Comparison of ENCODE assay signal across 28 mouse cellular contexts in genomic region chr3:87072191-87072590, GRCm38 (mm10).
DNase-seq lines count a peak whose midpoint lies in the region; ATAC-seq and TF ChIP-seq lines count a peak whose summit lies in the region.
"Had no signal": no experiment of that assay in that cellular context is flagged by ENCODE, and none has a peak within 500 bp of the region (broad histone marks: within the 10 kb centered on the region; RNA-seq: fewer than 3 reads in every experiment).

No protein-coding gene starts in this region.

- no peaks in the 10 kb centered on the region for H3K9me3 ChIP-seq in hindbrain, postnatal 0 days (ENCODE audit: low read length)
- no peaks in the 10 kb centered on the region for H3K9me3 ChIP-seq in hindbrain, embryonic 16.5 days (ENCODE audit: control insufficient read depth, low read length)
- H3K9me3 ChIP-seq in liver, postnatal 0 days (ENCODE audit: low read length) = no peaks in the 10 kb centered on the region
- H3K9me3 ChIP-seq: liver, embryonic 12.5 days; neural tube, embryonic 13.5 days; stomach, embryonic 15.5 days had no signal

- no peak for TF ChIP-seq POLR2A in embryonic fibroblast, embryonic 13.5 days (IDR thresholded peaks at IDR 0.05; ENCODE audit: low read depth, low read length)

- 69% methylated on average over 3 of the region's 3 CpGs for WGBS in hindbrain, postnatal 0 days
- 71% methylated on average over 3 of the region's 3 CpGs for WGBS in hindbrain, embryonic 16.5 days
- 75% methylated on average over 3 of the region's 3 CpGs for WGBS in liver, postnatal 0 days (ENCODE audit: insufficient replicate concordance)

- H3K27me3 ChIP-seq in hindbrain, postnatal 0 days (ENCODE audit: insufficient read depth, low read length) = no peaks in the 10 kb centered on the region
- no peaks in the 10 kb centered on the region for H3K27me3 ChIP-seq in hindbrain, embryonic 16.5 days (replicated peaks; ENCODE audit: control insufficient read depth, insufficient read depth, low read length)
- H3K27me3 ChIP-seq in liver, postnatal 0 days (ENCODE audit: insufficient read depth, low read length) = no peaks in the 10 kb centered on the region
- H3K27me3 ChIP-seq: liver, embryonic 12.5 days; neural tube, embryonic 13.5 days; stomach, embryonic 15.5 days had no signal

- H3K36me3 ChIP-seq in hindbrain, postnatal 0 days (ENCODE audit: insufficient read depth, low read length) = no peaks in the 10 kb centered on the region
- H3K36me3 ChIP-seq in hindbrain, embryonic 16.5 days (ENCODE audit: control insufficient read depth, insufficient read depth, low read length) = no peaks in the 10 kb centered on the region
- no peaks in the 10 kb centered on the region for H3K36me3 ChIP-seq in liver, postnatal 0 days (replicated peaks; ENCODE audit: insufficient read depth, low read length)
- H3K36me3 ChIP-seq: liver, embryonic 12.5 days; neural tube, embryonic 13.5 days; stomach, embryonic 15.5 days had no signal

- no peak for TF ChIP-seq EP300 in liver, postnatal 0 days (IDR thresholded peaks at IDR 0.05; ENCODE audit: low read depth)

- H3K4me3 ChIP-seq in hindbrain, postnatal 0 days (ENCODE audit: low read length) = no peak overlapping the region
- no peak overlapping the region for H3K4me3 ChIP-seq in hindbrain, embryonic 16.5 days (ENCODE audit: low read length)
- H3K4me3 ChIP-seq in embryonic fibroblast, embryonic 13.5 days (ENCODE audit: insufficient read depth, low read length) = no peak overlapping the region
- H3K4me3 ChIP-seq in liver, postnatal 0 days (ENCODE audit: low read depth, low read length) = no peak overlapping the region
- H3K4me3 ChIP-seq: erythroblast, embryonic 14.5 days; gastrocnemius, adult 2 months; heart, adult 2 months; liver, embryonic 12.5 days; neural tube, embryonic 13.5 days; stomach, embryonic 15.5 days had no signal

- DNase-seq in heart, adult 11 months = peak; percentile 42
- DNase-seq in heart, adult 9 months (ENCODE audit: low spot score in 2 of 2) = no peak
- no peak for DNase-seq in hindbrain, postnatal 0 days (ENCODE audit: low spot score)
- peak; percentile 28 for DNase-seq in retina, postnatal 1 day
- no peak for DNase-seq in retina, embryonic 14.5 days (ENCODE audit: low spot score)
- no peak for DNase-seq in liver, postnatal 0 days
- DNase-seq: adrenal gland, adult 8-10 months; B cell, adult 2 months; cerebellum, postnatal 14 days; gastrocnemius, adult 2 months; gastrocnemius, postnatal 36 days; heart, adult 2 months; heart, postnatal 4 days; kidney, adult 18-20 months; kidney, postnatal 36 days; layer of hippocampus, postnatal 36 days; left cerebral cortex, postnatal 4 days; lung, adult 18-20 months; right cerebral cortex, postnatal 14 days had no signal

- no peak for TF ChIP-seq CTCF in hindbrain, postnatal 0 days (IDR thresholded peaks at IDR 0.05; ENCODE audit: low read depth)
- no peak for TF ChIP-seq CTCF in embryonic fibroblast, embryonic 13.5 days (IDR thresholded peaks at IDR 0.05; ENCODE audit: borderline replicate concordance, insufficient read depth, low read length)
- no peak for TF ChIP-seq CTCF in liver, postnatal 0 days (IDR thresholded peaks at IDR 0.05; ENCODE audit: low read depth)

- no peak overlapping the region for H3K4me2 ChIP-seq in hindbrain, postnatal 0 days (ENCODE audit: low read depth, low read length)
- no peak overlapping the region for H3K4me2 ChIP-seq in hindbrain, embryonic 16.5 days (ENCODE audit: low read length)
- H3K4me2 ChIP-seq in liver, postnatal 0 days (ENCODE audit: low read depth, low read length) = no peak overlapping the region
- H3K4me2 ChIP-seq: liver, embryonic 12.5 days; neural tube, embryonic 13.5 days; stomach, embryonic 15.5 days had no signal

- 0 out of 2 replicates have a peak overlapping the region, but pooled peaks have one; percentile 11 for H3K27ac ChIP-seq in hindbrain, postnatal 0 days
- no peak overlapping the region for H3K27ac ChIP-seq in hindbrain, embryonic 16.5 days (ENCODE audit: low read depth, low read length)
- H3K27ac ChIP-seq in embryonic fibroblast, embryonic 13.5 days (ENCODE audit: insufficient read depth, low read length) = peak overlapping the region; percentile 74
- no peak overlapping the region for H3K27ac ChIP-seq in liver, postnatal 0 days (ENCODE audit: low read depth)
- H3K27ac ChIP-seq: gastrocnemius, adult 2 months; heart, adult 2 months; liver, embryonic 12.5 days; macrophage; stomach, embryonic 15.5 days had no signal

- H3K9ac ChIP-seq in hindbrain, postnatal 0 days (replicated peaks; ENCODE audit: low read length) = no peak overlapping the region
- no peak overlapping the region for H3K9ac ChIP-seq in hindbrain, embryonic 16.5 days (ENCODE audit: low read depth, low read length)
- H3K9ac ChIP-seq in liver, postnatal 0 days (replicated peaks) = no peak overlapping the region
- H3K9ac ChIP-seq: liver, embryonic 12.5 days; neural tube, embryonic 13.5 days; stomach, embryonic 15.5 days had no signal

- ATAC-seq in hindbrain, postnatal 0 days = no peak
- ATAC-seq in hindbrain, embryonic 16.5 days = no peak
- no peak for ATAC-seq in liver, postnatal 0 days
- ATAC-seq: forebrain, embryonic 14.5 days; liver, embryonic 12.5 days; lung, postnatal 0 days had no signal

- no peaks in the 10 kb centered on the region for H3K4me1 ChIP-seq in hindbrain, postnatal 0 days (ENCODE audit: insufficient read depth, low read length)
- H3K4me1 ChIP-seq in hindbrain, embryonic 16.5 days (ENCODE audit: control insufficient read depth, insufficient read depth, low read depth, low read length) = peaks cover 4% of the 10 kb centered on the region; the same call in 1 of the 2 replicates
- H3K4me1 ChIP-seq in embryonic fibroblast, embryonic 13.5 days (ENCODE audit: control insufficient read depth, insufficient read depth, low read length) = peaks cover 14% of the 10 kb centered on the region
- no peaks in the 10 kb centered on the region for H3K4me1 ChIP-seq in liver, postnatal 0 days (ENCODE audit: insufficient read depth)
- H3K4me1 ChIP-seq: liver, embryonic 12.5 days; stomach, embryonic 15.5 days had no signal

Comparison
In these comparisons a context has a peak if more than half of its experiments do, and no peak if none do; other contexts are left out.
1. DNase-seq: peak in heart, adult 11 months (single experiment) and retina, postnatal 1 day (single experiment); none in heart, adult 9 months (0 of 2), hindbrain, postnatal 0 days (single experiment), retina, embryonic 14.5 days (single experiment) and liver, postnatal 0 days (single experiment).
2. H3K27ac ChIP-seq: peak in hindbrain, postnatal 0 days (single experiment) and embryonic fibroblast, embryonic 13.5 days (single experiment); none in hindbrain, embryonic 16.5 days (single experiment) and liver, postnatal 0 days (single experiment).